Mouse (Mus musculus) gastrocnemius, postnatal 10 days (tissue): Measurements from ENCODE around the gene Rasgef1c. TPM values are rescaled to one million over a fixed set of nuclear protein-coding genes. Genes with fewer than 3 reads are reported as not detected.

Experiments used
- DNase-seq: peaks from one replicate; pipeline ENCODE4 v3.0.0; 2021; ENCODE audit warnings: mixed read lengths
- long read RNA-seq, 2 experiments: library from polyadenylated mRNA; stranded (forward); transcript quantifications; one replicate each; pipeline ENCODE4 v2.0.0; 2021
- total RNA-seq, 2 experiments: library from RNA; stranded (reverse); gene quantifications; 2 replicates each; pipeline ENCODE4 v1.2.3; 2021

Rasgef1c gene
- 1 to 10 TPM; 1.5 to 1.7 TPM for total RNA-seq
- long read RNA-seq, experiment 1, partial matches to known transcripts = 0 of 5 reads
- long read RNA-seq, experiment 1, other reads (novel, unspliced or antisense) = 1 of 5 reads
- long read RNA-seq, experiment 2, transcript Rasgef1c-203 (14 exons, 2,216 nt) = major isoform, 5 of 8 reads
- long read RNA-seq, experiment 2, partial matches to known transcripts = 0 of 8 reads
- long read RNA-seq, experiment 2, other reads (novel, unspliced or antisense) = 3 of 8 reads

- peak; percentile 85 for DNase-seq
These were observed at the start of gene Rasgef1c for GRCm38 (mm10) chr11:49901659-49902458. Gene Rasgef1c (plus strand): TSS chr11:49901835.

- DNase-seq = no peak
These were observed 46.5 kb upstream of the Rasgef1c start for GRCm38 (mm10) chr11:49855144-49855543.

GRCm38 (mm10) chr11:49861139-49861538 lies 40.5 kb upstream of the Rasgef1c start:
- DNase-seq = no peak

GRCm38 (mm10) chr11:49863926-49864325 lies 37.7 kb upstream of the Rasgef1c start:
- no peak for DNase-seq

GRCm38 (mm10) chr11:49867320-49867719 lies 34.3 kb upstream of the Rasgef1c start:
- no peak for DNase-seq

GRCm38 (mm10) chr11:49869762-49870161 lies 31.9 kb upstream of the Rasgef1c start:
- DNase-seq = peak; percentile 25

GRCm38 (mm10) chr11:49871914-49872313 lies 29.7 kb upstream of the Rasgef1c start:
- peak; percentile 31 for DNase-seq

GRCm38 (mm10) chr11:49872779-49873178 lies 28.9 kb upstream of the Rasgef1c start:
- DNase-seq = no peak

GRCm38 (mm10) chr11:49876948-49877817 lies 24.5 kb upstream of the Rasgef1c start:
- no peak for DNase-seq

GRCm38 (mm10) chr11:49879950-49880642 lies 21.5 kb upstream of the Rasgef1c start:
- peak; percentile 32 for DNase-seq

- no peak for DNase-seq
These were observed 18.2 kb upstream of the Rasgef1c start for GRCm38 (mm10) chr11:49883394-49883793.

- DNase-seq = no peak
These were observed 13.2 kb upstream of the Rasgef1c start for GRCm38 (mm10) chr11:49888469-49888868.

- no peak for DNase-seq
These were observed 9.6 kb upstream of the Rasgef1c start for GRCm38 (mm10) chr11:49891993-49892392.

- DNase-seq = no peak
These were observed 7.8 kb upstream of the Rasgef1c start for GRCm38 (mm10) chr11:49893806-49894205.

- no peak for DNase-seq
These were observed 5.6 kb upstream of the Rasgef1c start for GRCm38 (mm10) chr11:49895966-49896590.

- DNase-seq = no peak
These were observed 1.6 kb upstream of the Rasgef1c start for GRCm38 (mm10) chr11:49900043-49900442.

- DNase-seq = no peak
These were observed 525 bp upstream of the Rasgef1c start for GRCm38 (mm10) chr11:49900962-49901658.

GRCm38 (mm10) chr11:49903333-49903732 lies 1.7 kb downstream of the Rasgef1c start:
- DNase-seq = peak; percentile 82

- DNase-seq = no peak
These were observed 17.0 kb downstream of the Rasgef1c start for GRCm38 (mm10) chr11:49918521-49919180.

GRCm38 (mm10) chr11:49919304-49919703 lies 17.7 kb downstream of the Rasgef1c start:
- no peak for DNase-seq
